Mouse (Mus musculus) kidney, postnatal 0 days (tissue): ENCODE results near the gene Rasa1. TPM values are rescaled to one million over a fixed set of nuclear protein-coding genes. Genes with fewer than 3 reads are reported as not detected.
A peak's percentile ranks its signal among the peaks of the same experiment; 100 is the strongest.

Experiments
- ATAC-seq: fragments of 200-750 bp; cut with Nextera tagmentation; replicated peaks from 2 replicates; pipeline ENCODE4 v1.8.0; 2017; ENCODE audit warnings: low read depth, moderate number of reproducible peaks, moderate TSS enrichment, moderate library complexity; ENCODE audit not compliant: low FRiP score
- DNase-seq: peaks from one replicate; pipeline ENCODE4 v3.0.0-alpha.2; 2016; ENCODE audit warnings: low spot score
- H3K27ac ChIP-seq: fragments of 300-500 bp; sonication (generic); 2 replicates; pipeline ENCODE4 v1.5.1; 2014; ENCODE audit warnings: mild to moderate bottlenecking
- H3K27me3 ChIP-seq: fragments of 300-500 bp; sonication (generic); 2 replicates; pipeline ENCODE4 v1.6.1; 2014; ENCODE audit warnings: low read length, mixed read lengths; ENCODE audit not compliant: insufficient read depth
- H3K36me3 ChIP-seq: fragments of 300-500 bp; sonication (generic); 2 replicates; pipeline ENCODE4 v1.6.1; 2014; ENCODE audit warnings: low read length, mixed read lengths; ENCODE audit not compliant: insufficient read depth
- H3K4me1 ChIP-seq: fragments of 300-500 bp; sonication (generic); replicated peaks from 2 replicates; pipeline ENCODE4 v1.6.1; 2014; ENCODE audit warnings: antibody characterized with exemption, low read length, mixed read lengths; ENCODE audit not compliant: insufficient read depth
- H3K4me2 ChIP-seq: fragments of 300-500 bp; sonication (generic); 2 replicates; pipeline ENCODE4 v1.6.1; 2014; ENCODE audit warnings: mild to moderate bottlenecking, low read length, moderate library complexity, mixed read lengths
- H3K4me3 ChIP-seq: fragments of 300-500 bp; sonication (generic); replicated peaks from 2 replicates; pipeline ENCODE4 v1.5.1; 2014; ENCODE audit warnings: low read depth, low read length
- H3K9ac ChIP-seq: fragments of 300-500 bp; sonication (generic); 2 replicates; pipeline ENCODE4 v1.6.1; 2014; ENCODE audit warnings: low read depth, low read length
- H3K9me3 ChIP-seq: fragments of 300-500 bp; sonication (generic); replicated peaks from 2 replicates; pipeline ENCODE4 v1.6.1; 2016; ENCODE audit warnings: low read length, inconsistent platforms, mixed read lengths
- CTCF ChIP-seq: IDR thresholded peaks from 2 replicates; pipeline ENCODE4 v1.5.1; 2016; ENCODE audit warnings: antibody characterized with exemption, low read depth, mild to moderate bottlenecking, moderate library complexity
- WGBS: fragments of 180-500 bp; shearing (Covaris S2); extraction: QIAGEN DNeasy Blood & Tissue Kit; methylation state at CpG from one replicate; pipeline ENCODE4 v1.1.7; 2014; 5-methylcytosine and 5-hydroxymethylcytosine counted together
- polyA plus RNA-seq: library from polyadenylated mRNA; unstranded; fragments of >200 nt; fragmentation: Nextera tagmentation; extraction: Ambion mirVana; gene quantifications from 2 replicates; pipeline ENCODE4 v1.2.1, GENCODE M21; 2015

Gene Rasa1
- polyA plus RNA-seq, 1 experiment from 2014 or later = 47.6 TPM

GRCm38 (mm10) chr13:85188903-85189643 lies 99.9 kb downstream of the Rasa1 start, which contains the start of gene Ccnh:
Gene Ccnh, plus strand, starts transcription at chr13:85189408.
- TF ChIP-seq CTCF = 0 out of 2 replicates have a peak, but pooled peaks have one; percentile 11
- H3K27ac ChIP-seq = peak within 1 kb of the TSS; percentile 73

More at GRCm38 (mm10) chr13:85188903-85189643, 99.9 kb downstream of the Rasa1 start, which contains the start of gene Ccnh:
- H3K4me3 ChIP-seq = peak within 1 kb of the TSS; percentile 76
- ATAC-seq (peak; percentile 99), DNase-seq (peak; percentile 96)
- 3% methylated on average over 44 of the region's 44 CpGs for WGBS
- no peaks in the 10 kb centered on the region for H3K36me3 ChIP-seq
- H3K9me3 ChIP-seq = no peaks in the 10 kb centered on the region
- no peaks in the 10 kb centered on the region for H3K4me1 ChIP-seq
- no peaks in the 10 kb centered on the region for H3K27me3 ChIP-seq
- peak within 1 kb of the TSS; percentile 66 for H3K9ac ChIP-seq
- peak within 1 kb of the TSS; percentile 91 for H3K4me2 ChIP-seq

Other genes with a start within 250 kb of the Rasa1 start
- gene Ccnh, start 99.7 kb downstream of the Rasa1 start, polyA plus RNA-seq = 85.6 and 88.0 TPM in 2 replicates